Mouse (Mus musculus): ENCODE results near the gene Bsg. TPM values are rescaled to one million over a fixed set of nuclear protein-coding genes. Genes with fewer than 3 reads are reported as not detected.

The Bsg gene
- polyA plus RNA-seq, 1 experiment from 2014 or later = 680 TPM

- H3K4me1 ChIP-seq (ENCODE audit: control insufficient read depth, insufficient read depth, low read length) = peaks cover 15% of the 10 kb centered on the region
- H3K9me3 ChIP-seq (ENCODE audit: control insufficient read depth, low read length) = no peaks in the 10 kb centered on the region
- no peak overlapping the region for H3K4me2 ChIP-seq (ENCODE audit: low read length)
- no peak overlapping the region for H3K27ac ChIP-seq (replicated peaks; ENCODE audit: low read depth, low read length)
- no peak overlapping the region for H3K4me3 ChIP-seq (replicated peaks; ENCODE audit: low read depth, low read length)
- ATAC-seq (ENCODE audit: low FRiP score, low TSS enrichment) (no peak), DNase-seq (no peak)
- WGBS = 100% methylated on average over 1 of the region's 1 CpGs
- peaks cover 53% of the 10 kb centered on the region for H3K36me3 ChIP-seq (ENCODE audit: control insufficient read depth, insufficient read depth, low read length)
- no peak overlapping the region for H3K9ac ChIP-seq (replicated peaks; ENCODE audit: low read length)
- H3K27me3 ChIP-seq (ENCODE audit: control insufficient read depth, insufficient read depth, low read length) = no peaks in the 10 kb centered on the region
Observed at GRCm38 (mm10) chr10:79686691-79687090, 17.6 kb upstream of the Bsg start.

- ATAC-seq (ENCODE audit: low FRiP score, low TSS enrichment) = no peak
- H3K4me3 ChIP-seq (replicated peaks; ENCODE audit: low read depth, low read length) = no peak overlapping the region
- WGBS = 97% methylated on average over 6 of the region's 6 CpGs
- no peak overlapping the region for H3K27ac ChIP-seq (replicated peaks; ENCODE audit: low read depth, low read length)
- H3K36me3 ChIP-seq (ENCODE audit: control insufficient read depth, insufficient read depth, low read length) = peaks cover 53% of the 10 kb centered on the region
- no peak for DNase-seq
- no peaks in the 10 kb centered on the region for H3K27me3 ChIP-seq (ENCODE audit: control insufficient read depth, insufficient read depth, low read length)
- H3K4me1 ChIP-seq (ENCODE audit: control insufficient read depth, insufficient read depth, low read length) = peaks cover 15% of the 10 kb centered on the region
- no peak overlapping the region for H3K4me2 ChIP-seq (ENCODE audit: low read length)
- H3K9ac ChIP-seq (replicated peaks; ENCODE audit: low read length) = no peak overlapping the region
- H3K9me3 ChIP-seq (ENCODE audit: control insufficient read depth, low read length) = no peaks in the 10 kb centered on the region
Observed at GRCm38 (mm10) chr10:79687513-79687912, 16.8 kb upstream of the Bsg start.

GRCm38 (mm10) chr10:79688720-79689119 is 15.6 kb upstream of the Bsg start, which contains the start of gene Gzmm:
Gene Gzmm (plus strand): TSS chr10:79689020.
- no peak within 1 kb of the TSS for H3K4me2 ChIP-seq (ENCODE audit: low read length)
- H3K9me3 ChIP-seq (ENCODE audit: control insufficient read depth, low read length) = no peaks in the 10 kb centered on the region
- WGBS = 91% methylated on average over 4 of the region's 4 CpGs
- H3K36me3 ChIP-seq (ENCODE audit: control insufficient read depth, insufficient read depth, low read length) = peaks cover 53% of the 10 kb centered on the region
- H3K9ac ChIP-seq (replicated peaks; ENCODE audit: low read length) = no peak within 1 kb of the TSS
- H3K27ac ChIP-seq (replicated peaks; ENCODE audit: low read depth, low read length) = no peak within 1 kb of the TSS
- DNase-seq = no peak
- ATAC-seq (ENCODE audit: low FRiP score, low TSS enrichment) = no peak
- peaks cover 4% of the 10 kb centered on the region for H3K4me1 ChIP-seq (ENCODE audit: control insufficient read depth, insufficient read depth, low read length)
- no peaks in the 10 kb centered on the region for H3K27me3 ChIP-seq (ENCODE audit: control insufficient read depth, insufficient read depth, low read length)
- H3K4me3 ChIP-seq (replicated peaks; ENCODE audit: low read depth, low read length) = no peak within 1 kb of the TSS

- Histone ChIP-seq H3K4me3 (replicated peaks; ENCODE audit: low read depth, low read length) (no peak overlapping the region), H3K4me1 (ENCODE audit: control insufficient read depth, insufficient read depth, low read length) (peaks cover under 1% of the 10 kb centered on the region; the same call in 1 of the 2 replicates), H3K4me2 (ENCODE audit: low read length) (no peak overlapping the region), H3K9ac (replicated peaks; ENCODE audit: low read length) (no peak overlapping the region), H3K9me3 (ENCODE audit: control insufficient read depth, low read length) (no peaks in the 10 kb centered on the region), H3K27ac (replicated peaks; ENCODE audit: low read depth, low read length) (no peak overlapping the region), H3K27me3 (ENCODE audit: control insufficient read depth, insufficient read depth, low read length) (no peaks in the 10 kb centered on the region), H3K36me3 (ENCODE audit: control insufficient read depth, insufficient read depth, low read length) (peaks cover 52% of the 10 kb centered on the region)
- DNase-seq (no peak), ATAC-seq (ENCODE audit: low FRiP score, low TSS enrichment) (no peak)
- WGBS = 93% methylated on average over 3 of the region's 3 CpGs
Observed at GRCm38 (mm10) chr10:79689178-79689577, 15.1 kb upstream of the Bsg start.

- Histone ChIP-seq H3K27me3 (ENCODE audit: control insufficient read depth, insufficient read depth, low read length) (no peaks in the 10 kb centered on the region), H3K36me3 (ENCODE audit: control insufficient read depth, insufficient read depth, low read length) (peaks cover 23% of the 10 kb centered on the region), H3K4me2 (ENCODE audit: low read length) (no peak overlapping the region), H3K9ac (replicated peaks; ENCODE audit: low read length) (no peak overlapping the region), H3K4me3 (replicated peaks; ENCODE audit: low read depth, low read length) (no peak overlapping the region), H3K4me1 (ENCODE audit: control insufficient read depth, insufficient read depth, low read length) (no peaks in the 10 kb centered on the region), H3K27ac (replicated peaks; ENCODE audit: low read depth, low read length) (no peak overlapping the region), H3K9me3 (ENCODE audit: control insufficient read depth, low read length) (no peaks in the 10 kb centered on the region)
- WGBS = 95% methylated on average over 2 of the region's 2 CpGs
- DNase-seq (no peak), ATAC-seq (ENCODE audit: low FRiP score, low TSS enrichment) (no peak)
Observed at GRCm38 (mm10) chr10:79691986-79692548, 12.2 kb upstream of the Bsg start.

GRCm38 (mm10) chr10:79693580-79694378 is 10.5 kb upstream of the Bsg start:
- DNase-seq (no peak), ATAC-seq (ENCODE audit: low FRiP score, low TSS enrichment) (no peak)
- H3K4me1 ChIP-seq (ENCODE audit: control insufficient read depth, insufficient read depth, low read length) = no peaks in the 10 kb centered on the region
- H3K9me3 ChIP-seq (ENCODE audit: control insufficient read depth, low read length) = no peaks in the 10 kb centered on the region
- no peak overlapping the region for H3K4me2 ChIP-seq (ENCODE audit: low read length)
- H3K9ac ChIP-seq (replicated peaks; ENCODE audit: low read length) = no peak overlapping the region
- no peak overlapping the region for H3K27ac ChIP-seq (replicated peaks; ENCODE audit: low read depth, low read length)
- no peak overlapping the region for H3K4me3 ChIP-seq (replicated peaks; ENCODE audit: low read depth, low read length)
- no peaks in the 10 kb centered on the region for H3K27me3 ChIP-seq (ENCODE audit: control insufficient read depth, insufficient read depth, low read length)
- 79% methylated on average over 12 of the region's 12 CpGs for WGBS
- peaks cover 6% of the 10 kb centered on the region for H3K36me3 ChIP-seq (ENCODE audit: control insufficient read depth, insufficient read depth, low read length)

GRCm38 (mm10) chr10:79694379-79694655 is 10.0 kb upstream of the Bsg start:
- Histone ChIP-seq H3K36me3 (ENCODE audit: control insufficient read depth, insufficient read depth, low read length) (peaks cover under 1% of the 10 kb centered on the region), H3K27ac (replicated peaks; ENCODE audit: low read depth, low read length) (no peak overlapping the region), H3K4me2 (ENCODE audit: low read length) (no peak overlapping the region), H3K9me3 (ENCODE audit: control insufficient read depth, low read length) (no peaks in the 10 kb centered on the region), H3K4me3 (replicated peaks; ENCODE audit: low read depth, low read length) (no peak overlapping the region), H3K27me3 (ENCODE audit: control insufficient read depth, insufficient read depth, low read length) (no peaks in the 10 kb centered on the region), H3K4me1 (ENCODE audit: control insufficient read depth, insufficient read depth, low read length) (no peaks in the 10 kb centered on the region), H3K9ac (replicated peaks; ENCODE audit: low read length) (no peak overlapping the region)
- 90% methylated on average over 6 of the region's 6 CpGs for WGBS
- DNase-seq (no peak), ATAC-seq (ENCODE audit: low FRiP score, low TSS enrichment) (no peak)

- H3K4me3 ChIP-seq (replicated peaks; ENCODE audit: low read depth, low read length) = no peak overlapping the region
- H3K9me3 ChIP-seq (ENCODE audit: control insufficient read depth, low read length) = no peaks in the 10 kb centered on the region
- no peak overlapping the region for H3K4me2 ChIP-seq (ENCODE audit: low read length)
- ATAC-seq (ENCODE audit: low FRiP score, low TSS enrichment) (no peak), DNase-seq (peak; percentile 75)
- no peaks in the 10 kb centered on the region for H3K27me3 ChIP-seq (ENCODE audit: control insufficient read depth, insufficient read depth, low read length)
- H3K4me1 ChIP-seq (ENCODE audit: control insufficient read depth, insufficient read depth, low read length) = no peaks in the 10 kb centered on the region
- 72% methylated on average over 13 of the region's 13 CpGs for WGBS
- H3K36me3 ChIP-seq (ENCODE audit: control insufficient read depth, insufficient read depth, low read length) = no peaks in the 10 kb centered on the region
- H3K9ac ChIP-seq (replicated peaks; ENCODE audit: low read length) = no peak overlapping the region
- no peak overlapping the region for H3K27ac ChIP-seq (replicated peaks; ENCODE audit: low read depth, low read length)
Observed at GRCm38 (mm10) chr10:79695231-79696128, 8.8 kb upstream of the Bsg start.
